Mouse (Mus musculus) cerebellum, adult (tissue): ENCODE measurements around the gene Cpsf6.

ENCODE experiments used
- ATAC-seq: cut with Nextera tagmentation; 2 replicates; pipeline ENCODE4 v1.9.2; 2017; ENCODE audit warnings: mild to moderate bottlenecking, moderate library complexity, mixed read lengths; ENCODE audit not compliant: insufficient number of reproducible peaks, low FRiP score, low TSS enrichment

The Cpsf6 gene

DNA sequence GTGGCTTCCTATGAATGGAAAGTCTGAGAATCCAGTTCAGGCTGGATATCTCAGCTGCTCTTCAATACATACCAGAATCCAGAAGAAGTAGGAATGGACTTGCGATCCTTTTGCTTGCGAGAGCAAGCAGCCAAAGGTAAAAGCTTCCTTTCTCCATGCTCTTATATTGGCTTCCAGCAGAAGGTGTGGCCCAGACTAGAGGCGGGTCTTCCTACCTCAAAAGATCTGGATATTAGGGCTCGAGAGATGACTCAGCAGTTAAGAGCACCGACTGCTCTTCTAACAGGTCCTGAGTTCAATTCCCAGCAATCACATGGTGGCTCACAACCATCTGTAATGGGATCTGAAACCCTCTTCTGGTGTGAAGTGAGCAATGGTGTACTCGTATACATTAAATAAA is at the start of gene Cpsf6:
Gene Cpsf6 (minus strand): TSS at position 108 of the 400 bp plus-strand sequence.
- no peak for ATAC-seq

DNA sequence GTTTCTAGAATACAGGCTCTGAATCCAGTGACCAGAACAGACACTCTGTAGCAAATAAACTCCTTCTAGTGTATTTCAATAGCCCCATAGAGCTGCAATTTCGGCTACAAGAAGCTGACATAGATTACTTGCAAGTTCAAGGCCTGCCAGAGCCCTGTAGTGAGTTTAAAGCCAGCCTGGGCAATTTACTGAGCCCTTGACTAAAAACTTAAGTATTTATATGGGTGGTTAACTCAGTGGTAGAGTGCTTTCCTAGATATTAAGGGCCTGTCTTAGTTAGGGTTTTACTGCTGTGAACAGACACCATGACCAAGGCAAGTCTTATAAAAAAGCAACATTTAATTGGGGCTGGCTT is 46.8 kb upstream of the Cpsf6 start:
- ATAC-seq: no peak

- ATAC-seq: no peak
Observed at GRCm38 (mm10) chr10:117425907-117426614, 46.2 kb upstream of the Cpsf6 start.

GRCm38 (mm10) chr10:117425013-117425412 is 45.2 kb upstream of the Cpsf6 start:
- no peak for ATAC-seq

DNA sequence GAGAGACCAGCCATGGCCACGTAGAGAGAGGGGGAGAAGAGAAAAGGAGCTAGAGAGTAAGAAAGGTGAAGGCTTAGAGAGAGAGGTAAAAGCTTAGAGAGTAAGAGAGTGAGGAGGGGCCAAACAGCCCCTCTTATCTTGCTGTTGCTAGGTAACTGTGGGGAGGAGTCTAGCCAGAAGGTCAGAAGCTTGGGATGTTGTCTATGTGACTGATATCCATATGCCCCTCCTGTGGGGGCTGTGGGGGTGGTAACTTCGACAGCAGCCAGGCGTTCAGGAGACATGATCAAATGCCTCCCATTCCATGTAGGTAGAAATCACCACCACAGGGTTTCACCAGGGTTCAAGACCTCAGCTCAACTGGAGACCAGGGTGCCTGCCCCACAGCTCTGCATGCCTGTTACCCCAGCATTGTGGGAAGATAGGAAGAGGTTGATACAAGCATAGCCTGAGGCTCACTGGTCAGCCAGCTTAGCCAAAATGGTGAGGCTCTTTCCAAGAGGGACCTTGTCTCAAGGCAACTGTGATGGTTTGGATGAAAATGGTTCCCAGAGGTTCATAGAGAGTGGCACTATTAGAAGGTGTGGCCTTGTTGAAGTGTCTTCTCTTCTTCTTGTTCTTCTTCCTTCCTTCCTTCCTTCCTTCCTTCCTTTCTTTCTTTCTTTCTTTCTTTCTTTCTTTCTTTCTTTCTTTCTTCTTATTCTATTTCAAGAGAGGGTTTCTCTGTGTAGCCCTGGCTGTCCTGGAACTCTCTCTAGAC is 44.5 kb upstream of the Cpsf6 start:
- no peak for ATAC-seq

DNA sequence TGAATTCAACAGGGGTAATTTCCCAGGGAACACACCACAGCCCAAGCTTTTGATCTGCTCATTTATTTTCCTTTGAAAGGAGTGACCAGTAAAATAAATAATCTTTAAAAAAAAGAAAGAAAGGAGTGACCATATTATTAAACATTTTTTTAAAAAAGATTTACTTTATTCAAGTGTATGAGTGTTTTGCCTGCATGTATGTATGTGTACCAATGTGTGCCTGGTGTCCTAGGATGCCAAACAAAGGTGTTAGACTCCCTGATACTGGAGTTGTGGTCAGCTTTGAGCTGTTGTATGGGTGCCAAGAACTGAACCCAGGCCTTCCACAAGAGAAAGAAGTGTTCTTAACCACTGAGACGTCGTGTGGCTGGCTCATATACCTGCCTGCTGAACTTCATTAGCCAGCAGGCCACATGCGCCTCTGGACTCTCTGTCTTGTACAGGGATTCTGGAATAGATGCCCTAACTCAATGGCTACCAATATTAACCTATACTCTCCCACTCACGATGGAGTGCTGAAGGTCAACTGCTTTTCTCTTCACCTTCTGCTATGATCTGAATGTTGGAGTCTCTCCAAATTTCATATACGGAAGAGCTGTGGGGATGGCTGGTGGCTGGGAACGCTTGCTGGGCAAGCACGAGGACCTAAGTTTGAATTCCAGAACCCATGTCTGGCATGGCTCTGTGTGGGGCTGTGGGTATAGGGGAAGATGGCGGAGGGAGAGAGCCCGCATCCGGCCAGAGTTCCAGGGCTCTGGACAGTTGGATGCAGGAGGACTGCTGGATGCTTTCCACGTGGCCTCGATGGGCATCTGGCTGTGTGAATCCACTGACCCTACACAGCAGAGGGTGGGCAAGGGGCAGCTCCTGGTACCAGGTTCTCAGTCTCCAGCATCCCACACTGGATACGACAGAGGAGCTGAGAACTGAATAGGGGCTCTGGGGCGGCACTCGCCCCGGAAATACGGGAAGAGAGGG is 43.5 kb upstream of the Cpsf6 start:
- no peak for ATAC-seq

DNA sequence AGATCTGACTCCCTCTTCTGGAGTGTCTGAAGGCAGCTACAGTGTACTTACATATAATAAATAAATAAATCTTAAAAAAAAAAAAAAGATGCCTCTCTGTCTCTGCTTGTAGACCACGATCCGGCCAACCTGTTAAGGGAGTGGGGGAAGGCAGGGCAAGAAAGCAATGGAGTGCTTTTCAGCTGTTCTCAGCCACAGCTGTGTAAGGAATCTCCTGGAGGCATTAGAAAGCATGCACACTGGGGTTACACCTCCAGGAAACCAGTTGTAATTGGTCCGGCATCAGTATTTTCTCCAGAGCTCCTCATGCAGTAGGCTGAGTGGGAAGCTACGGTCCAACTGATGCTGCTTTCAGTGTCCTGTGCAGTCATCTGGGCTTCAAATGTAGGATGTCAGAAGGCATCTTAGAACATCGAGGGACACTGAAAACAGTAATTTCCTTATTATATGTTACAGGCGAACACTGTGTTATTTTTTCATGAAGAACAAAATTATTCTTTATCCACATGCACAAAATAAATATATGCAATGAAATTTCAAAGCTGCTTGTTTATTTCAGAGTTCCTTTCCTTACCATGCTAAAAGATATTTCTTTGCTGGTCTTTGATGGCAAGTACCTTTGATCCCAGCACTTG is 42.5 kb upstream of the Cpsf6 start:
- no peak for ATAC-seq

DNA sequence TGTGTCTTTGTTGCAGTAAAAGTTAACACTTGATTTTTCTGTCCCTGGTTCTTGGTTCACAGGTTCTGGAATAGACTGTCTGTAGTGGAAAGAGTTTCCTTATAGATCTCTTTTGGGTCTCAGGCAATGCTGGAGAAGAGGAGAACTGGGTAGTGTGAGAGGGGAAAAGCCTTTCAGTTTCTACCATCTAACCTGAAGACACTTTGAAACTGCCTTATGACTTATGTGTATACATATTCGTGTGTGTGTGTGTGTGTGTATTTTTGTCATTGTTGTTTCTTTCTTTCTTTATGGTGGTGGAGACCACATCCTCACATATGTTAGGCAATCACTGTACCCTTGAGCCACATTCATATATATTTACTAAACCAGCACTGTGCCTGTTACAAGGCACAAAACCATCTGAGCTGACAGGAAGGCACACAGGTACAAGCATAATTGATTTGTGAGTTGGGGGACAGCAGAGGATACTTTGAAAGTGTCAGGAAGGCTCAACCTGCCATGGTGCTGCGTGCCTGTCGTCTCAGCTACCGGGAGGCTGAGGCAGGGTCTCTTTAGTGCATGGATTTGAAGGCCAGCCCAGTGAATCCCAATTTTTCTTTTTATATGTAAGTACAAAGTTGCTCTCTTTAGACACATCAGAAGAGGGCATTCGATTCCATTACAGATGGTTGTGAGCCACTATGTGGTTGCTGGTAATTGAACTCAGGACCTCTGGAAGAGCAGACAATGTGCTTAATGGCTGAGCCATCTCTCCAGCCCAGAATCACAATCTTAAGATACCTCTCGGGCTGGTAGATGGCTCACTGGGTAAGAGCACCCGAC is 41.7 kb upstream of the Cpsf6 start:
- ATAC-seq: no peak

DNA sequence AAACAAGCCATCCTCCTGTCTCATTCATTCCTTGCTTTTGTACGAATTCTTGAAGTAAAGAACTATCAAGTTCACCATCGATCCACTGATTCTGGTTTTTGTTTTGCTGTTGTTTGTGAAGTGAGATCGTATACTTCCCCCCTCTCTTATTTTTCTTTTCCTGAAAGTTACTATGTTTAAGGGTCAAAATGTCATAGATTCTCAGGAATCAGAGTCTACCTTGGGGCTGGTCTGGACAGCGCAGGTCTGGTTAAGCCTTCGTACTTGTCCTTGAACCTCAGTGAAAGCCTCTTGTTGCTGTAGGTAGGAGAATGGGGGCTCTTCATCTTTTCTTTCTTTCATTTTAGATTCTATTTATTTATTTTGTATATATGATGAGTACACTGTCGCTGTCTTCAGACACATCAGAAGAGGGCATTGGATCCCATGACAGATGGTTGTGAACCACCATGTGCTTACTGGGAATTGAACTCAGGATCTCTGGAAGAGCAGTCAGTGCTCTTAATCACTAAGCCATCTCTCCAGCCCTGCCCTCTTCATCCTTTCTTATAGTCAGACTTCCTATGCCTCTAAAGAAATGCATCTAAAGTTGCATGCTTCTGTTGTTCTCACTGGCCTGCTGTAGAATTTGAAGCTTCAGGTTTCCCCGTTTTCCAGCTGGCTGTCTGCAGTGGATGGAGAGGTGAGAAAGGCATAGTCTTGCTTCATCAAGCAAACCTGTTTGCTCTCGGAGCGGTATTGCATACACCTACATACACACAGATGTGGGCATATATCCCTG is 40.9 kb upstream of the Cpsf6 start:
- ATAC-seq: no peak

- no peak for ATAC-seq
Observed at GRCm38 (mm10) chr10:117419577-117420290, 39.9 kb upstream of the Cpsf6 start.

DNA sequence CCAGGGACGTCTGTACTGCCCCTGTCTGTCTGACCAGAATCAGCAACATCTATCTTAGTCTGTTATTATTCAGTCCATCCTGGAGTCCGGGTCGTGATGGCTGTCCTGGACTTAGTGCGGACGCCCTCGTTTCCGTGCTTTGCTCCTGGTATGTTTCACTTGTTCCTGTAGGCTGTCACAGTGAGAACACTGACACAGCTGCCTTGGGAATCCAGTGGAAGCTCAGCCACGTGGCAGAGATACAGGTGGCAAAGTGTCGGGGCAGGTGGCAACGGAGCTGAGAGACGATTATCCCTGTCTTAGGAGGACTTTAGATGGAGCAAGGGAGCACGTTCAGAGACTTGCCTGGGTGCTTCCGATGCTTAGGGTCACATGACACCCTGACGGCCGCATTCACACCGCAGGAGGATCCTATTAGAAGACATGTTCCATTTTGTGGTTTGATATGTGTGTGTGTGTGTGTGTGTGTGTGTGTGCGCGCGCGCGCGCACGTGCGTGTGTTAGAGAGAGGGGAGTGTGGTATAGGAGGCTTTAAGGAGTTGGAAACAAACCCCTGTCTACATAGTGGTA is 38.9 kb upstream of the Cpsf6 start:
- ATAC-seq: 0 out of 2 replicates have a peak, but pooled peaks have one; percentile 26

GRCm38 (mm10) chr10:117417772-117418667 is 38.2 kb upstream of the Cpsf6 start:
- peak; percentile 45; the same call in 1 of the 2 replicates for ATAC-seq

- ATAC-seq: no peak
Observed at GRCm38 (mm10) chr10:117417470-117417767, 37.6 kb upstream of the Cpsf6 start.

DNA sequence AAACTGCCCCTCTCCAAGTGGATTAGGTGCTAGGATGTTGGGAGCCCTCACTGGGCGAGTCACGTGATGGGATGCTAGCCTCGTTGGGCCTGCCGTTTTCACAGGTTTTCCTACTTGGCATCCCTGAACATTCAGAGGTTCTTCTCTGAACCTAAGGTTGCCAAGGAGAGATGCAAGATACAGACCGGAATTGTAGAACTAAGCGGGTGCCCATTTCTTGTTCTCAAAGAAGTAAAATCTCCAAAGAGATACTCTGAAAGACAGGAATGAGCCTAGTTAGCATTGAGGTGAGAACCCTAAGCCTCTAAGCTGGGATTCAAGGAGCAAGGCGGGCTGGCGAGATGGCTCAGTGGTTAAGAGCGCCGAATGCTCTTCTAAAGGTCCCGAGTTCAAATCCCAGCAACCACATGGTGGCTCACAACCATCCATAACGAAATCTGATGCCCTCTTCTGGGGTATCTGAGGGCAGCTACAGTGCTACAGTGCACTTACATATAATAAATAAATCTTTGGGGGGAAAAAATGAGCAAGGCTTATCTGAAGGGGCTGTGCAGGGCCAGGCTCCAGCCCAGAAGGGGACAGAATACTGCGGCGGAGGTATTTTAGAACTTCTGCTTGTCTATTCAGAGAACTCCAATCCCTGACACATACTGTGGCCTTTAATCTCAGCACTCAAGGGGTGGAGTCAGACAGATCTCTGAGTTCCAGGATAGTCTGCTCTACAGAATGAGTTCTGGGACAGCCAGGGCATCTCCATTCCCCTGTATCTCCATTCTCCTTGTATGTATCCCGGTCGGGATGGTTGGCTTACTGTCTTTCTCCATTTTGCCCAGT is 37.0 kb upstream of the Cpsf6 start:
- ATAC-seq: no peak

GRCm38 (mm10) chr10:117416095-117416494 is 36.3 kb upstream of the Cpsf6 start:
- no peak for ATAC-seq
